Mouse (Mus musculus): ENCODE data around the gene Pou1f1. TPM values are rescaled to one million over a fixed set of nuclear protein-coding genes. Genes with fewer than 3 reads are reported as not detected.

Pou1f1 gene
- total and polyA plus RNA-seq, 3 experiments: not detected

DNA sequence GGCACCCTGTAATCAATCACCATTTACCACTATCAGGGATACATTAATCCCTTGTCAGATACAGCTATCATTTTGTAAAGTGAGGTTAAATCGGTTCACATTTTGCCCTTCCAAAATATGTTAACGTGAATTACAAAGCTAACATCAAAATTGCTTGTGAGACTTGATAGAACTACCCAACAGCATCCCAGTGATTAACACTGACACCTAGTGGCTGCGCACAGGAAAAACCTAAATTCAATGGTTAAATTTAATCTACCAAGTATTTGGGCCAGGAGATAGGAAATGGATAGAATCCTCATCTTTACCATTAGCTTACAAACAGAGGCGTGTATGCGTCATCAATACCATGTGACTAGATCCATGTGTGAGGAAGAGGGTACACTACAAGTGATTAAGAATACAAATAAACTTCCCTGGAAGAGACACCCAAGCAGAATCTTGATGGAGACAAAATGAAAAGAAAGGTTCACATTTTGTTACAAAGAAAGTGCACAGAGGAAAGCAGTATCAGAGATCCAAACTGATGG, 47.8 kb upstream of the Pou1f1 start:
- no peaks in the 10 kb centered on the region for H3K79me2 ChIP-seq (ENCODE audit: control insufficient read depth, insufficient read depth, low read length, poor library complexity)
- H3K4me1 ChIP-seq (ENCODE audit: control insufficient read depth in 1 of 2, insufficient read depth in 2 of 2, low read length in 2 of 2): no peaks in the 10 kb centered on the region
- no peaks in the 10 kb centered on the region for H3K36me3 ChIP-seq (ENCODE audit: control insufficient read depth in 1 of 2, insufficient read depth in 2 of 2, low read length in 2 of 2)
- no peak overlapping the region for H3K27ac ChIP-seq (ENCODE audit: control insufficient read depth, low read depth, low read length)
- peak; percentile 46 for DNase-seq (ENCODE audit: low read depth, low spot score)
- no peaks in the 10 kb centered on the region for H3K9me3 ChIP-seq (replicated peaks; ENCODE audit: insufficient read depth, low read length)
- no peak overlapping the region for H3K4me3 ChIP-seq (ENCODE audit: control insufficient read depth in 1 of 2, insufficient read depth in 1 of 2, low read depth in 2 of 2, low read length in 2 of 2)
- no peak overlapping the region for H3K9ac ChIP-seq (ENCODE audit: control insufficient read depth, low read depth, low read length, poor library complexity, severe bottlenecking)
- no peak for TF ChIP-seq MYB (IDR thresholded peaks at IDR 0.05; ENCODE audit: low read depth, low read length)
- TF ChIP-seq USF2 (IDR thresholded peaks at IDR 0.05; ENCODE audit: borderline replicate concordance in 1 of 2, insufficient read depth in 1 of 2, low read depth in 1 of 2, low read length in 2 of 2): no peak
- peak; percentile 84 for TF ChIP-seq SMC3 (IDR thresholded peaks at IDR 0.05; ENCODE audit: low read depth, low read length)
- TF ChIP-seq JUND (IDR thresholded peaks at IDR 0.05; ENCODE audit: low read depth, low read length): no peak
- TF ChIP-seq BHLHE40 (IDR thresholded peaks at IDR 0.05; ENCODE audit: borderline replicate concordance, low read depth, low read length): no peak
- TF ChIP-seq ZKSCAN1 (IDR thresholded peaks at IDR 0.05; ENCODE audit: low read depth, low read length): no peak
- TF ChIP-seq ELF1 (IDR thresholded peaks at IDR 0.05; ENCODE audit: low read depth, low read length): no peak
- TF ChIP-seq HCFC1 (IDR thresholded peaks at IDR 0.05; ENCODE audit: low read depth, low read length): no peak
- TF ChIP-seq CHD2 (IDR thresholded peaks at IDR 0.05; ENCODE audit: low read length): no peak
- TF ChIP-seq RCOR1 (IDR thresholded peaks at IDR 0.05; ENCODE audit: low read depth, low read length): no peak
- TF ChIP-seq ZMIZ1 (IDR thresholded peaks at IDR 0.05; ENCODE audit: low read depth, low read length): no peak
- TF ChIP-seq UBTF (IDR thresholded peaks at IDR 0.05; ENCODE audit: borderline replicate concordance, insufficient read depth, low read depth, low read length): no peak
- no peak for TF ChIP-seq MAZ (IDR thresholded peaks at IDR 0.05; ENCODE audit: low read depth, low read length)
- no peak for TF ChIP-seq POLR2AphosphoS2 (IDR thresholded peaks at IDR 0.05; ENCODE audit: low read length)
- no peak for TF ChIP-seq E2F4 (IDR thresholded peaks at IDR 0.05; ENCODE audit: borderline replicate concordance, low read depth, low read length)
- peak; percentile 10 to 81 (median 67); a peak in 4 of 6 replicates for TF ChIP-seq CTCF (IDR thresholded peaks at IDR 0.05 in 2 of 3, conservative IDR thresholded peaks at IDR 0.05 in 1 of 3; ENCODE audit: control insufficient read depth in 1 of 3, insufficient read depth in 1 of 3, low read depth in 2 of 3, low read length in 3 of 3, poor library complexity in 1 of 3, severe bottlenecking in 1 of 3)
- TF ChIP-seq MAFK (IDR thresholded peaks at IDR 0.05; ENCODE audit: borderline replicate concordance, low read depth, low read length): no peak
- TF ChIP-seq TAL1 (IDR thresholded peaks at IDR 0.05; ENCODE audit: low read length): no peak
- TF ChIP-seq KAT2A (conservative IDR thresholded peaks at IDR 0.05; ENCODE audit: low read depth, low read length): no peak
- TF ChIP-seq MXI1 (IDR thresholded peaks at IDR 0.05; ENCODE audit: low read depth, low read length): no peak
- TF ChIP-seq GABPA (IDR thresholded peaks at IDR 0.05; ENCODE audit: low read depth, low read length): no peak
- peak; percentile 60 for TF ChIP-seq ZC3H11A (IDR thresholded peaks at IDR 0.05; ENCODE audit: low read depth, low read length)
- TF ChIP-seq NRF1 (IDR thresholded peaks at IDR 0.05; ENCODE audit: insufficient read depth, low read depth, low read length, poor library complexity, severe bottlenecking): no peak
- no peak for TF ChIP-seq GATA1 (IDR thresholded peaks at IDR 0.05; ENCODE audit: low read depth, low read length)
- TF ChIP-seq SIN3A (IDR thresholded peaks at IDR 0.05; ENCODE audit: low read length): no peak
- TF ChIP-seq MEF2A (IDR thresholded peaks at IDR 0.05; ENCODE audit: extremely low read depth, insufficient replicate concordance, low read depth, low read length, poor library complexity, severe bottlenecking): no peak
- TF ChIP-seq CHD1 (IDR thresholded peaks at IDR 0.05; ENCODE audit: low read depth, low read length): no peak
- TF ChIP-seq EP300 (IDR thresholded peaks at IDR 0.05; ENCODE audit: low read depth in 1 of 2, low read length in 2 of 2): no peak
- no peak for TF ChIP-seq TCF12 (IDR thresholded peaks at IDR 0.05; ENCODE audit: low read depth, low read length)
- no peak for TF ChIP-seq MYC (IDR thresholded peaks at IDR 0.05; ENCODE audit: low read depth, low read length)
- TF ChIP-seq TBP (IDR thresholded peaks at IDR 0.05; ENCODE audit: low read depth, low read length): no peak
- TF ChIP-seq RAD21 (IDR thresholded peaks at IDR 0.05; ENCODE audit: low read depth, low read length): peak; percentile 81
- TF ChIP-seq POLR2AphosphoS5 (IDR thresholded peaks at IDR 0.05; ENCODE audit: borderline replicate concordance, low read depth, low read length): no peak
- H3K27me3 ChIP-seq (ENCODE audit: control insufficient read depth in 1 of 2, insufficient read depth in 2 of 2, low read length in 2 of 2): no peaks in the 10 kb centered on the region
